Mouse (Mus musculus): ENCODE measurements around the gene Trp53tg5.

The Trp53tg5 gene

DNA sequence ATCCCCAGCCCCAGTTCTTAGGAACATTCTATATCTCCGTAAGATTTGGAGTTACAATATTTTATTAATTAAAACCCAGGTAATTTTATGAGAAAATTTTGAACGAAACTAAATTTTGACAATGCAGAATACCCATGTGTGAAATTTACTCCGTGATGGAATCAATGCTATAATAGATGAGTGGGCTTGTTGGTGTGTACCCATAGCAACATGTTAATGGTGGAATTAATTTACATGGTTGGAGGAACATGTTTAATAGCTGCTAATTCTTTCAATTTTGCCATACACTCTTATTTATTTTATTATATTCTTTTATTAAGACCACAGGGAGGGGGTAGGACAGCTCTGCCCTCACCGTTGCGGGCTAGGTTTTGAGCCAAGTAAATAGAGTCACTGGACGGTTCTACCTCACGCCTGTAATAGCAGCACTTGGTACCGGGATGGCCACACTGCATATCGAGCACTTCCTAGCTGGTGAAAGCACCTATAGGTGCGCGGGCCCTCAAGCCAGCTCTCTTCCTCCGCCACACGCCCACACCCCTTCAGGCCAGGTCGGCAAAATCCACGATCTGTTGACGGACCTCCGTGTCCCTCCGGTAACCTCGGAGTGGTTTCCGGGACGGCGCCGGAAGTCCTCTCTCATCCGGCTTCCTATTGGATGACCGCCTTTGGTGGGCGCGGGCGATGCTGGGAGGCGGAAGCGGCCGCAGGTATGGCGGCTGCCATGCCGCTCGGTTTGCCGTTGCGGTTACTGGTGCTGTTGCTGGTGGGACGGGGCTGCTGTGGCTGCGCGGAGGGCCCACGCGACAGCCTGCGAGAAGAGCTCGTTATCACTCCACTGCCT lies 23.5 kb upstream of the Trp53tg5 start, which contains the start of gene Pigt:
Gene Pigt (plus strand): TSS at position 674 of the 844 bp plus-strand sequence.
- DNase-seq (ENCODE audit: extremely low read depth, low read depth): peak; percentile 63

DNA sequence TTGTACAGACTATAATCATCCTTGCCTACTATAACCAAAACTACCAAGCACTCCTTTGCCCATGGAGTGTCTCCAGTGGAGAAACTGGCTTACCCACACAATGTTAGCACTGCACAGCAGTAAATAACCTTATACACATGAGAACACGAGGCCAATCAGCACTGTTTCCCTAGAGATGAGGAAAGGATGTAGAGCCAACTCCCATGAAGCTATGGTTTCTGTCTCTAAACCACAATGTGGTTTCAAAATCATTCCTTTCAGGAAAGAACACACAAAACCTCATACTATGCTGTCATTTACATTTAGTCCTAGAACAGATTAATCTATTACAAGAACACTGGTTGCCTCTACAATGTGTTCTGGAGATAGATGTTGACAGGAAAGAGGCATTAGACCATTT lies 22.8 kb upstream of the Trp53tg5 start:
- DNase-seq (ENCODE audit: extremely low read depth, low read depth): no peak

DNA sequence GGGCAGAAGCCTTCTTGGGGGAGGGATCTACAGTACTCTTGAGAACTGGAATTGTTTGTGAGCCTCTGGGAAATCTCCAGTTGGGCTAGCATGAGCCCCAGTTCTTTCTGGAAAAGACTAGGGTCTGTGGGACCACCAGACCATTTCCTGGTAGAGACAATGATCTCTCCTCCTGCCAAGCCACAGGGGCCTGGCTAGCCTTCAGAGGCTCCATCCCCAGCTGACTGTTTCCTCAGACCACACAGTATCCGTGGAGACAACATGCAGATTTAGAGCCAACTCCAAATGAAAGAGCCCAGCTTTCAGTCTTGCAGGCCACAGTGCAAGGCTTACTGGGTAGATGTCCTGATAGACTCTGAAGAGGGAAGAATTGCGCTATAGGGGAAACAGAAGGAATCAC lies 20.6 kb upstream of the Trp53tg5 start:
- DNase-seq (ENCODE audit: extremely low read depth, low read depth): no peak

DNA sequence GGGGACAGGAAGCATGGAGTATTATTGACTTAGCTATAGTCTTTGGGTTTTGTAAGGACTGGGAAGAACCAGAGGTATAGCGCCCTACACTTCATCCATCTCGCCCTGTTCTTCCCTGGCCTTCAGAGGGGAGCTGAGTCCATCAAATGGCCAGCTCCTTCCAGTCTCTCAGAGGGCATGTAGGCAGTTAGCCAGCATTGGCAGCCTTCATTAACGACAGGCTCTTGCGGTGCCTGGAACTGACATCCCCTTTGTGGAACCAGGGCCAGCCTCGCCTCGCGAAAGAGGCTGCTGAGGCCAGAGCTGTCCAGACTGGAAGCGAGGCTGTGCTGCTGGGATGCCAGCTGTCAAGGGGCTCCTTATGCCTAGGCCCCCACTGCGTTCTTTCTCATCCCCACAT lies 14.3 kb upstream of the Trp53tg5 start:
- no peak for DNase-seq (ENCODE audit: extremely low read depth, low read depth)

DNA sequence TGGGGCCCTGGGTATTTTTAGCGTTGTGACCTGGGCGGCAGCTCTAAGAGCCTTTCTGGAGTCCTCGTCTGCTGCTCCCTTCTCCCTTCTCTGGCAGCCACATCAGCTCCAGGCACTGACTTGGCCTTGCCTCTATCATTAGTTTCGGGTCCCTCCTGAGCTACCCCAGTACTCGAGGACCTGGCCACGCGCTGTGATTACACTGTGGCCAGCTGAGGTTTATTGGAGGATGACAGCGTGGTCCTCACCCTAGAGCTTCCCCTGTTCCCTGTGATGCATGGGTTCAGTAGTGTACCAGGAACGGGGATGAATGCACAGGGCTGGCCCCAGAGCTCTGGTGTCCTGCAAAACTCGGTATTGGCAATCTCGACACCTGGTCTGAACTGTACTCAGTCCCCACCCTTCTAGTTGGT lies 13.6 kb upstream of the Trp53tg5 start:
- no peak for DNase-seq (ENCODE audit: extremely low read depth, low read depth)

DNA sequence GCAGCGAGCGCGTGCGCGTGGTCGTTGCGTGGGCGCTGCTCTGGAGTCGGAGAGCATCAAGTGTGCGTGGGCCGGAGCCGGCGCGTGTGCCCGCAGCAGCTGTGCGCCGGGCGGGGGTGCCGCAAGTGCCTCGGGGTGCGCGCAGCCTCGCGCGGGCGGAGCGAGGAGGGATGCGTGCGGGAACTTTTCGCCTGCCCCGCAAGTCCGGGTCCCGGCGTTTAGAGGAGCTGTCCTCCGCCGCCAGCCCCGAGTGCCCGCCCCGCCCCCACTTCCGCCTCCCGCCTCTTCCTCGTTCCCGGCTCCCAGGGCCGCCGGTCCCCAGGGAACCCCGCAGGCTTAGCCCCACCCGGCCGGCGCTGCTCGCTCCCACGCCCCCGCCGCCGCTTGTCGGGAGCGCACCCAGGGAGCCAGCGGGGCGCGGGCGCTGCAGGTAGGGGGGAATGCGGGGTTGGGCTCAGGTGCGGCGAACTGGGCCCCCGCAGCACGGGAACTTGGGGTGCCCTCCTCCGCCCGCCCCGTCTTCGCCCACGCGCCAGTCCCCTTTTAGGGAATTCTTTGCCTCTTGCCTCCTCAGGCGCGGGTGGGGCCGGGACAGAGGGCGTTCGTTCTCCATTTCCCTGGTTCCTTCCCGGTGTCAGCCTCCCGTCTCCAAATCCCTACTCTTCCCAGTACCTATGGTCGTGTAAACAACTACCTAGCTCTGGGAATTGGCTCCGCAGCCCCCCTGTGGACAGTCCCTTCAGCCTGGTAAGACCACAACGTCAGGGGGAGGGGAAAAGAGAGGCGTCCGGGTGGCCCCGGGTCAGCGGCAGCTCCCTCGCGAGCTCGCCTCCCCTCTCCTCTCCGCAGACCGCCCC lies 13.0 kb upstream of the Trp53tg5 start:
- DNase-seq (ENCODE audit: extremely low read depth, low read depth): no peak

DNA sequence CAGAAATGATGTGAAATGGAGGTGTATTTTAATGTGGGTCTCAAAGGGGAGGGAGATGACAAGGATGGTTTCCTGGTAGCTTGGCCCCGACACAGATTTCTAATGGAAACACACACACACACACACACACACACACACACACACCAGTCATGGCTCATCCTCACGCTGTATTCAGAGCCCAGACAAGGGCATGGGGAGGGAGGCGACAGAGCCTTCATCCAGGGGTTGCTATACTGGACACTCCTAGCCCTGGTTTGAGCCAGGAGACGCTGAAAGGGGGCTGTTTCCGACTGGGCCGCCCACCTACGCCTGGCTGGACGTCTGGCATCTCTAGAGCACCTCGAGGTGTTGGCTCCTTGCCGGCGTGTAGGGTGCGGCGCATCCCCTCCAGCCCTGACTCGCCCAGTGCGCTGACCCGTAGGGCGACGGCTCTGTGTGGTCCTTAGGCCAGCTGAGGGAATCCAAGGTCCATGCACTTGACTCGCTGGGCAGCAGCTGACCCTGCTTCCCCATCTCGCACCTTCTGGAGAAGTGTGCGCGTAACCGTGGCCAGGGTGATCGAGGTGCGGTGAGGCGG lies 12.2 kb upstream of the Trp53tg5 start, which contains the start of gene Dbndd2:
Gene Dbndd2 (plus strand): TSS at position 426 of the 577 bp plus-strand sequence.
- no peak for DNase-seq (ENCODE audit: extremely low read depth, low read depth)

DNA sequence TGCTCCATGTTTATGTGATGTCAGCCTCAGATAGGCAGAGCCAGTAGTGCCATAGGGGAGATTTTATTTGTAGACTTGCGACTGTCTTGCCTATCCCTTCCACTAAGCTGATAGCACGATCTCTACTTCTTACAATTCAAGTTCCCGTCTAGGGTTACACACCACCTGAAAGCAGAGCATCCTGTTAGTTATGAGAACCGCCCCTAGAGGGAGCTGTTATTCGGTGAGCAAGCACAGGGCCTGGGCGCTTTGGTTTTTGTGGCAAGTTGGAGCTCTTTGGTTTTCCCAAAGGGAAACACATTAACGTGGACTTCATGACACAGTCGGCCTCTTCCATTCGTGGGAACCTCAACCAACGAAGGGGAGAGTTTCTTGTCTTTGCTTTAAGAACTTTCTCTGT lies 3.3 kb downstream of the Trp53tg5 start:
- DNase-seq (ENCODE audit: extremely low read depth, low read depth): peak; percentile 40

DNA sequence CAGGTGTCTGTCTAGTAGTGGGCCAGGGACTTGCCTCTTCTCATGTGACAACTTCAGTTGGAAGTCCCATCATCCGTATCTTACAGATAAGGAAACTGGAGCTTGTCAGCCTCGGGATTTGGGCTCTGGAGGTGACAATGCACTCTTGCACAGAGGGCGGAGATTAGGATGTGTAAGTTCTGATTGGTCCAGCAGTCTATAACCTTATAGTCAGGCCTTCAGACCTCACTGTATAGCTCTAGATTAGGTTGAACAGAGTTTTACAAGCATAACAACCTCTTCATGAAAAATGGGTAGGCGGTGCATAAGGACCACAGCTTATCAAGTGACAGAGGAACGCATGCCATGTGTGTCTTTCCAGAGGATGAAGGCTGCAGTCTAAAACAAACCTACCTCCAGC lies 6.7 kb downstream of the Trp53tg5 start:
- no peak for DNase-seq (ENCODE audit: extremely low read depth, low read depth)

DNA sequence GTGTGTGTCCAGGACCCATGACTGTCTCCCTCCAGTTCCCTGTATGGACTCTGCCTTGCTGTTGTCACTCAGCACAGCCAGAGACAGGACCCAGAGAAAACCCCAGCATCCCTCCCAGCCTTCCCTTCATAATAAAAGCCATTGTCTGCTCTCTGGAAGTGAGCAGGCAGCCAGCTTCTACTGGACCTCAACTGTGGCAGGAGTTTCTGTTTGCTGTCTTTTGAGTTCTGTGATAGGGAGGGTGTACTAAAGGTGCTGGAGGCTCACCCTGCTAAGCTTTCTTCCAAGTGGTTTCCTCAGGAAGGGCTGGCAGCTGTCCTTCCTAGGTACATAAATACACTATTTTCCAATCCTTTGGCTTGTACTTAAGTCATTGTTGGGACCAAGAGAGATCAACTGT lies 8.4 kb downstream of the Trp53tg5 start:
- DNase-seq (ENCODE audit: extremely low read depth, low read depth): no peak

DNA sequence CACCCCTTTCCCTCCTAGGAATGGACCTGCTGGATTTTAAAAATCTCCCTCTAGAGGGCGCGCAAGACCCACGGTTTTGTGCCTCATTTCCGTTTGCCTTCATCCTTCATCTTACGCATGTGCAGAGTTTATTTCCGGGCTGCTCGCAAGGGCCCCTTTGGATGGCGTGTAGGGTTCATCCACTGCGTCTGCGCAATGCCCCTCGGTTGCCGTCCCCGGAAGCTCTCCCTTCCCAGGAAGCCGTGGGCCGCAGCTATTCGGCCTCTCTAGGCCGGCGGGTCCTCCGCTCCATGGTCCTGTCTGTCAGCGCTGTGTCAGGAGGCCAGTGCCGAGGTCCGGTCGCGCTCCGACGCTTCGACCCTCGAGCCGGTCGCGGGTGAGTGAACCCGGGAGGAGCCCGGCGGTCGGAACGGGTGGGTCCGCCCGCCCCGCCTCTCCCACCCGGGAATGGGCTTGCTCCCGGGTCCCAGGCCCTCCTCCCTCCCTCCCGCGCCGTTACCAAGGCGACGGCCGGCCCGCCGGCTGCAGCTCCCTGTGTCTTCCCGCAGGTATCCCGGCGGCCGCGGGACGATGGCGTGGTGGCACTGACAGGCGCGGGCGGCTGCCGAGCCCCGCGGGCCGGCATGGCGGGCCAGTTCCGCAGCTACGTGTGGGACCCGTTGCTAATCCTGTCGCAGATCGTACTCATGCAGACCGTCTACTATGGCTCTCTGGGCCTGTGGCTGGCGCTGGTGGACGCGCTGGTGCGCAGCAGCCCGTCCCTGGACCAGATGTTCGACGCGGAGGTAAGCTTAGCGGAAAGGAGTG lies 12.6 kb downstream of the Trp53tg5 start, which contains the start of gene Gm20458:
Gene Gm20458 (plus strand): TSS at position 223 of the 807 bp plus-strand sequence.
- DNase-seq (ENCODE audit: extremely low read depth, low read depth): peak; percentile 93

DNA sequence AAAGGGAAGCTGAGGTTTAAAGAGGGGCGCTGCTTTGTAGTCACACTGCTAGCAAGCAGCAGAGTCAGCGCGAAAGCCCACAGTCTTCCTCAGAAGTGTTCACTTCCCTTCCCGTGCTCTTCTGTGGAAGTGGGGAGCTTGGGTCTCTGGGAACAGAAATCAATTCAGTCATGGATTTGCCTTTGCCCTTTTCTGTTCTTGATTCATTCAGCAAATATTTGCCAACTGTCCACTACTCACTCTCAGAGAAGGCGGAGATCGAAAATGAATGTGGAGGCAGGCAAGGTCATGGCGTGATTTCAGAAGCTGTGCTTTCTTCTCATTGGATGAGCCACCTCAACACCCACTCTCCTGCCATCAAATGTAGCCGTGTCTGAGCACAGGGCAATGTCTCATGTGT lies 15.0 kb downstream of the Trp53tg5 start:
- DNase-seq (ENCODE audit: extremely low read depth, low read depth): no peak

DNA sequence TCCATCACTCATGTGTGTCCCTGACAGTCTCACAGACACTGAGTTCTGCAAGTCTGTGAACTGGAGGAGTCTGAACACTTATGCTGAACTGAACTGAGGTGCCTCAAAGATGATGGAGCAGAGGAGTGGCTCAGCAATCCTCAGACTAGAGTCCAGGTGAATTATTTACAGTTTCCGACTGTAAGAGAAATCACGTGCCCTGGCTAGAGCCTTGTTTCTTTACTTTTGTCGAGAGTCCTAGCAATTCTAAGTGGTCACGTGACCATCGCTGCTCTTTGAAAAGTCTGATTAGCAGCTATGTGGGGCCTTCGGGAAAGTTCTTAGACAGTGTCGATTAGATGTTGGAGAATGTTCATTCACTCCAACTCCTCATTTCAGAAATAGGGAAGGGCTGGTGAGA lies 15.6 kb downstream of the Trp53tg5 start:
- no peak for DNase-seq (ENCODE audit: extremely low read depth, low read depth)

DNA sequence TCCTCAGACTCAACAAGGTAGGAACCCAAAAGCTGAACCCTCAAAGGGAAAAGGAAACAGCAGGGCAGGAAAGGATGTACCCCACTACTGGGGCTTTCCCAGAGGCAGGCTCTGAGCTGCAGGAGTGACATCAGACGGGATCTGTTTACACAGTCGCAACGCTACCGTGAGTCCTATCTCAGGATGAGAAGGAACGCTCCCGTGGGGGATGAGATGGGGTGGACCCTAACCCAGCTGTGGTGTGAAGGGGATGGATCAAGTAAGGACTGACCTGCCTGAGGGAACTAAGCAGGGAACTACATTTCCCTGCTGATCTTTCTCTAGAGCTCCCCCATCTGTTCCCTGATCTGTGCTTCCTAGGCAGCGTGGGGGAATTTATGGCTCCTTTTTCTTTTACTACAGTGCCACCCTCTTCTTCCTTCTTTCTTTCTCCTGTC lies 16.6 kb downstream of the Trp53tg5 start, which contains the start of gene Sys1:
Gene Sys1 (plus strand): TSS at position 101 of the 437 bp plus-strand sequence.
- no peak for DNase-seq (ENCODE audit: extremely low read depth, low read depth)

DNA sequence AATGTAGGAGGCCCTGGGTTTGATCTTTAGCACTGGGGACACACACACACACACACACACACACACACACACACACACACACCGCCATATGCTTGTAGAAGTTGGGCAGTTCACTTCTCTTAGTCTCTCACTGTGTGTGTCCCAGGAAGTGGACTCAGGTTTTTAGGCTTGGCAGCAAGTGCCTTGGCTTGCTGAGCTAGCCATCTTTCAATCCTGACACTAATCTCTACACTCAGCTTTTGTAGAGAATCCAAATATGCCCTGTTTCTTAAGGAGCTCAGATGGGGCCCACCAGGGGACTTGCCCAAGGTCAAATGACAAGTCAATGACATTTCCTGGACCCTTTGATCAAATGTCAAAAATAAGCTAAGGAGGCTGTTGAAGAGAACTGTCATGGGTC lies 17.1 kb downstream of the Trp53tg5 start:
- no peak for DNase-seq (ENCODE audit: extremely low read depth, low read depth)

DNA sequence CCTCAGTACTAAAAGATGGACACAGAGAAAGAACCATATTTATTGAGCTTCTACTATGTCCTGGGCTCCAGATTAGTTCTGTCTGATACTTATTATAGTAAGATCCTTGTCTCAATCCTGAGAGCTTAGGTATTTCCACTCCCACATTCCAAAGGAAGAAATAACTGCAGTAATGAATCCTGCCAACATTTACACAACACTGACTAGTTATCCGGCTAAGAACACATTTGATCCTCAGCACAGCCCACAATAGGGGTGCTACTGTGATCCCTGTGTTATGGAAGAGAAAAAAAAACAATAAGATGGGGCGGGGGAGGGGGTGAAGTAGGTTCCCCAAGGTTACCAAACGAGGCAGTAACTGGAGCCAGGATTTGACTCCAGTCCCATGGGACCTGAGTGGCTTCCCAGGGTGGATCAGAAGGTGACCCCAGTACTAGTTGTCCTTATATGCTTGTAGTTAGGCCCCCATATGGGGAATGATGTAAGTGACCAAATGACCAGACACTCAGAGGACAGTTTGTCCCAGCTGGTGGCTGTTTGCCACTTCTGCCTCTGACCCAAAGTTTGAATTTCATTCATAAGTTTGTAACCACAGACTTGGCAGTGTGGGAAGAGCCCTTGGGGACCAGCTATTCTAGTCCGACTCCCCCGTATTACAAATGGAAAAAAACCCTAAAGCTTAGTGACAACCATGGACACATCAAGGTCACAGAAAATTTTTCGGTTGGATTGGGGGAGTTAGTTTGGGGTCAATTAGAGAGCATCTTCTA lies 17.9 kb downstream of the Trp53tg5 start:
- no peak for DNase-seq (ENCODE audit: extremely low read depth, low read depth)

DNA sequence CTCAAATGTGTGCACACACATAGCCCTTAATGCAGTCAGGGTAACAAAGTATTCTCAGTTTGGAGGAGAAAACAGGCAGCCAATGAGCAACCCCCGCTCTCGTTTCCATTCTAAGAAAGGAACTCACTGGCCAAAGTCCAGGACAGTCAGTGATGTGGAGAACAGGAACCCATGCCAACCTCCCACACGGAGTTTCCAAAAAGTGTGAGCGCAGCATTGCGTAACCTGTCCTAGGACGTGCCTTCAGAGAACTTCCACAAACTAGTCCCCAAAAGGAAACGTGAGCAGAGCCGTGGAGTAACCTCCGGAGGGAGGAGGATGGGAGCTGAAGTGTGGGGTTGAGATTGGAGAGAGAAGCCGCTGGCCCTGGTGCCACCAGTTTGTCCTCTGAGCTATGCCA lies 18.7 kb downstream of the Trp53tg5 start:
- DNase-seq (ENCODE audit: extremely low read depth, low read depth): no peak

DNA sequence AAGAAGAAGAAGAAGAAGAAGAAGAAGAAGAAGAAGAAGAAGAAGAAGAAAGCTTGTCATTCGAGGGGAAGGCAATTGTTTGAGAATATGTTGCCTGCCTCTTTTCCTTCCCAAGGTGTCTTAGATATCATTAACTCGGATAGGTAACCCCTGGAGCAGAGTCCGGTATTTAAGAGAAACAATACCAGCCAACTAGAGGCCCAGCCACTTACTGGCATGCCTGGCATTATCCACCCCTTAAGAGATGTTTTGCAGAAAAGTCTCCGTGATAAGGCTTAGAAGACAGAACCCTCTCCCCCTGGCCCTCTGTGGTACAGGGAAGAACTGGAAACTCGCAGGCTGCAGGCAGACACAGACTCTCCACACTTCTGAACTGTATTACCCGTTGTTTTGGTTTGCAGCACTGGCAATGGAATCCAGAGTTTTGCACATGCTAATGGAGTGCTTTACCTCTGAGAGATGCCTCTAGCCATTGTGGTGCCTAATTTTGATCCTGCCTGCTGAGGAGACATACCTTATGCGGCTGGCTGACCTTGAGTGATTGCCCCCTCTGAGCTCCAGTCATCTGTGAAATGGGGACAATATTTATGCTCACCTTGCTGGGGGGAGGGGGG lies 19.5 kb downstream of the Trp53tg5 start:
- no peak for DNase-seq (ENCODE audit: extremely low read depth, low read depth)

DNA sequence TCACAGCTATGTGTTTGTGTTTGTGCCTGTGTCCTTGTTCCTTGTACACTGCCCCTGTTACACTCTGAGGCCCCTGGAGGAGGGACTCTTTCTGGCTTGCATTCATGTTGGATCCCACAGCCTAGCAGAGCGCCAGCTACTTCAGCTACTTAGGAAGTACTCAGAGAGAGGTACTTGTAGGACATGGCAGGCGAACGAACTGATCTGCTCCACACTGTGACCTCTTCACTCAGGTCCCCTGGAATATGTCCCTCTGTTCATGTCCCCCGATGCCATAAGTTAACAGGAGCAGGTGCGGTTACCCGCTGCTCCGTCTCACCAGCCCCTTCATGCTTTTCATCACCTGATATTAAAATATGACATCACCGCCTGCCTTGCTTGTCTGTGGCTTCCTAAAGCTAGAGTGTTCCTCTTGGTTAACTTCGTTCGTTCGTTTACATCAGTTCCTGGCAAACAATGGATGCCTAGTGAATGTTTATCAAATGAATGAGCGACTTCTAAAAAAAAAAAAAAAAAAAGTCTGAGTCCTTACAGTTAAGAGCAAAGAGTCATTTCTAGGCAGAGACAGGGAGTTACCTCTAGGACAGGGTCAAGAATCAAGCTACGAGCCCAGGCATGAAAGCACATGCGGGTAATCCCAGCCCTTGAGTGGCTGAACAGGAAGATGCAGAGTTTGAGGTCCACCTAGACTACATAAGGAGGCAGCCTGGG lies 20.3 kb downstream of the Trp53tg5 start:
- no peak for DNase-seq (ENCODE audit: extremely low read depth, low read depth)
